Comparison of ENCODE assay signal across 8 mouse cellular contexts in genomic region chr6:115676452-115677128, GRCm38 (mm10). TPM values are rescaled to one million over a fixed set of nuclear protein-coding genes. Genes with fewer than 3 reads are reported as not detected.
DNase-seq lines count a peak whose midpoint lies in the region; ATAC-seq and TF ChIP-seq lines count a peak whose summit lies in the region.

Gene Raf1 (minus strand): TSS chr6:115676635.

- peak; percentile 99 for DNase-seq in forebrain, embryonic 14.5 days (ENCODE audit: low spot score)
- peak; percentile 98 to 99 for DNase-seq in heart, postnatal 14 days
- peak; percentile 98 for DNase-seq in layer of hippocampus, adult 11-12 months (ENCODE audit: low spot score)
- peak; percentile 98 for DNase-seq in lung, adult 18-20 months
- peak; percentile 99 for DNase-seq in testis, postnatal 14 days (ENCODE audit: low spot score)

- H3K36me3 ChIP-seq in ES-Bruce4 (ENCODE audit: control insufficient read depth, insufficient read depth, low read length, poor library complexity, severe bottlenecking), result no peaks in the 10 kb centered on the region
- H3K36me3 ChIP-seq in forebrain, embryonic 14.5 days (ENCODE audit: control insufficient read depth, insufficient read depth, low read length), result no peaks in the 10 kb centered on the region
- H3K36me3 ChIP-seq in neural tube, embryonic 15.5 days, result no peaks in the 10 kb centered on the region

- WGBS in forebrain, embryonic 14.5 days, result 1% methylated on average over 51 of the region's 51 CpGs
- WGBS in neural tube, embryonic 15.5 days, result under 1% methylated on average over 51 of the region's 51 CpGs

- TF ChIP-seq CTCF in ES-Bruce4 (IDR thresholded peaks at IDR 0.05; ENCODE audit: low read depth, low read length), result no peak

- H3K4me2 ChIP-seq in forebrain, embryonic 14.5 days (ENCODE audit: low read length), result peak within 1 kb of the TSS; percentile 65
- peak within 1 kb of the TSS; percentile 70 for H3K4me2 ChIP-seq in neural tube, embryonic 15.5 days

- no peaks in the 10 kb centered on the region for H3K9me3 ChIP-seq in ES-Bruce4 (replicated peaks; ENCODE audit: control insufficient read depth, insufficient read depth, low read length, poor library complexity, severe bottlenecking)
- no peaks in the 10 kb centered on the region for H3K9me3 ChIP-seq in forebrain, embryonic 14.5 days (replicated peaks; ENCODE audit: control insufficient read depth, low read length)
- no peaks in the 10 kb centered on the region for H3K9me3 ChIP-seq in neural tube, embryonic 15.5 days (replicated peaks)

- intact Hi-C loops in heart, postnatal 14 days (cut with DNase I), result loop anchor here (2.0 kb wide), 1 partner anchor 16 kb away; no protein-coding TSS in a partner anchor

- peak within 1 kb of the TSS; percentile 76 for H3K27ac ChIP-seq in ES-Bruce4 (ENCODE audit: insufficient read depth, low read length)
- H3K27ac ChIP-seq in forebrain, embryonic 14.5 days (ENCODE audit: low read depth, low read length), result peak within 1 kb of the TSS; percentile 97
- peak within 1 kb of the TSS; percentile 100 for H3K27ac ChIP-seq in neural tube, embryonic 15.5 days (replicated peaks)

- H3K4me1 ChIP-seq in ES-Bruce4 (ENCODE audit: control insufficient read depth, insufficient read depth, low read length), result no peaks in the 10 kb centered on the region
- peaks cover 15% of the 10 kb centered on the region for H3K4me1 ChIP-seq in forebrain, embryonic 14.5 days (ENCODE audit: control insufficient read depth, insufficient read depth, low read length)
- H3K4me1 ChIP-seq in neural tube, embryonic 15.5 days, result peaks cover 23% of the 10 kb centered on the region

- TF ChIP-seq EP300 in ES-Bruce4 (IDR thresholded peaks at IDR 0.05; ENCODE audit: insufficient read depth, low read depth, low read length), result 0 out of 2 replicates have a peak, but pooled peaks have one; percentile 4

- ATAC-seq in cerebellum, adult (ENCODE audit: insufficient number of reproducible peaks, low FRiP score, low TSS enrichment), result peak; percentile 97
- ATAC-seq in forebrain, embryonic 14.5 days, result peak; percentile 99
- ATAC-seq in neural tube, embryonic 15.5 days (ENCODE audit: low FRiP score), result peak; percentile 98

- TF ChIP-seq POLR2A in ES-Bruce4 (IDR thresholded peaks at IDR 0.05; ENCODE audit: insufficient read depth, low read length), result peak; percentile 60

- no peaks in the 10 kb centered on the region for H3K27me3 ChIP-seq in ES-Bruce4 (ENCODE audit: control insufficient read depth, insufficient read depth, low read length, poor library complexity, severe bottlenecking)
- no peaks in the 10 kb centered on the region for H3K27me3 ChIP-seq in forebrain, embryonic 14.5 days (replicated peaks; ENCODE audit: control insufficient read depth, insufficient read depth, low read length)
- no peaks in the 10 kb centered on the region for H3K27me3 ChIP-seq in neural tube, embryonic 15.5 days (replicated peaks)

- H3K9ac ChIP-seq in ES-Bruce4 (ENCODE audit: low read depth, poor library complexity, severe bottlenecking), result peak within 1 kb of the TSS; percentile 99
- peak within 1 kb of the TSS; percentile 99 for H3K9ac ChIP-seq in forebrain, embryonic 14.5 days (ENCODE audit: low read length)
- peak within 1 kb of the TSS; percentile 100 for H3K9ac ChIP-seq in neural tube, embryonic 15.5 days (replicated peaks)

- peak within 1 kb of the TSS; percentile 93 for H3K4me3 ChIP-seq in ES-Bruce4 (ENCODE audit: low read depth, low read length)
- H3K4me3 ChIP-seq in forebrain, embryonic 14.5 days (ENCODE audit: low read depth, low read length), result peak within 1 kb of the TSS; percentile 100
- peak within 1 kb of the TSS; percentile 95 for H3K4me3 ChIP-seq in neural tube, embryonic 15.5 days (replicated peaks)

RNA-seq across cellular contexts. Expression of gene Raf1, which starts in this region (rescaled TPM):
- polyA plus RNA-seq in ES-Bruce4 (2011; ENCODE audit: insufficient read depth, insufficient read length, low read depth, missing spikeins), result 67.7 and 81.1 TPM in 2 replicates
- polyA plus RNA-seq in forebrain, embryonic 14.5 days (2014; fragmentation: Nextera tagmentation; extraction: Ambion mirVana), result 150 and 158 TPM in 2 replicates
- total RNA-seq in heart, postnatal 14 days (2021), result 100 to 1,000 TPM; 106 to 112 TPM
- 116 and 125 TPM in 2 replicates for polyA plus RNA-seq in neural tube, embryonic 15.5 days (2015; fragmentation: Nextera tagmentation; extraction: Ambion mirVana)

Comparison
In these comparisons a context has a peak if more than half of its experiments do, and no peak if none do; other contexts are left out.
1. Peak in every context shown above with its lines: DNase-seq, ATAC-seq, H3K4me3 ChIP-seq and H3K27ac ChIP-seq.